Mouse (Mus musculus) liver, postnatal 0 days (tissue): ENCODE results near the gene Ppp1r14b. TPM values are rescaled to one million over a fixed set of nuclear protein-coding genes. Genes with fewer than 3 reads are reported as not detected.
"Not testable (repeated sequence)": the region's sequence is repeated elsewhere in the genome, so short reads cannot be mapped to it uniquely, and the experiment has no call there.

Experiments used
- ATAC-seq: fragments of 200-750 bp; cut with Nextera tagmentation; 2 replicates; pipeline ENCODE4 v1.8.0; 2017; ENCODE audit warnings: mild to moderate bottlenecking, moderate library complexity
- DNase-seq: peaks from one replicate; pipeline ENCODE4 v3.0.0-alpha.2; 2016
- H3K27ac ChIP-seq: fragments of 300-500 bp; sonication (generic); 2 replicates; pipeline ENCODE4 v1.5.1; 2014; ENCODE audit warnings: antibody characterized with exemption, moderate library complexity, mild to moderate bottlenecking, low read depth
- H3K27me3 ChIP-seq: fragments of 300-500 bp; sonication (generic); 2 replicates; pipeline ENCODE4 v1.6.1; 2014; ENCODE audit warnings: low read length, control low read depth, mixed read lengths; ENCODE audit not compliant: insufficient read depth
- H3K36me3 ChIP-seq: fragments of 300-500 bp; sonication (generic); replicated peaks from 2 replicates; pipeline ENCODE4 v1.6.1; 2014; ENCODE audit warnings: mild to moderate bottlenecking, control low read depth, low read length, moderate library complexity, mixed read lengths; ENCODE audit not compliant: insufficient read depth
- H3K4me1 ChIP-seq: fragments of 300-500 bp; sonication (generic); 2 replicates; pipeline ENCODE4 v1.6.1; 2014; ENCODE audit warnings: antibody characterized with exemption, mild to moderate bottlenecking, control low read depth; ENCODE audit not compliant: insufficient read depth
- H3K4me2 ChIP-seq: fragments of 300-500 bp; sonication (generic); 2 replicates; pipeline ENCODE4 v1.6.1; 2014; ENCODE audit warnings: low read depth, mild to moderate bottlenecking, low read length, moderate library complexity, mixed read lengths
- H3K4me3 ChIP-seq: fragments of 300-500 bp; sonication (generic); 2 replicates; pipeline ENCODE4 v1.5.1; 2014; ENCODE audit warnings: low read depth, low read length
- H3K9ac ChIP-seq: fragments of 300-500 bp; sonication (generic); replicated peaks from 2 replicates; pipeline ENCODE4 v1.6.1; 2014; ENCODE audit warnings: mild to moderate bottlenecking, moderate library complexity
- H3K9me3 ChIP-seq: fragments of 300-500 bp; sonication (generic); 2 replicates; pipeline ENCODE4 v1.6.1; 2016; ENCODE audit warnings: mild to moderate bottlenecking, control low read depth, low read length, mixed read lengths
- CTCF ChIP-seq: sonication (generic); IDR thresholded peaks from 2 replicates; pipeline ENCODE4 v1.5.1; 2016; ENCODE audit warnings: antibody characterized with exemption, low read depth
- EP300 ChIP-seq: IDR thresholded peaks from 2 replicates; pipeline ENCODE4 v1.6.1; 2016; ENCODE audit warnings: antibody characterized with exemption, low read depth, mild to moderate bottlenecking
- WGBS: fragments of 180-500 bp; shearing (Covaris S2); extraction: QIAGEN DNeasy Blood & Tissue Kit; methylation state at CpG from one replicate; pipeline ENCODE4 v1.1.7; 2014; ENCODE audit not compliant: insufficient replicate concordance; 5-methylcytosine and 5-hydroxymethylcytosine counted together
- polyA plus RNA-seq: library from polyadenylated mRNA; unstranded; fragments of >200 nt; fragmentation: Nextera tagmentation; extraction: Ambion mirVana; gene quantifications from 2 replicates; pipeline ENCODE4 v1.2.1, GENCODE M21; 2015

Gene Ppp1r14b
- polyA plus RNA-seq, 1 experiment from 2014 or later = 48.3 TPM

- TF ChIP-seq CTCF (no peak), EP300 (peak; percentile 70)
- 61% methylated on average over 10 of the region's 10 CpGs for WGBS
- peaks cover 18% of the 10 kb centered on the region; the same call in 1 of the 2 replicates for H3K36me3 ChIP-seq
- H3K27me3 ChIP-seq = no peaks in the 10 kb centered on the region
- H3K4me3 ChIP-seq = peak overlapping the region; percentile 77
- peak overlapping the region; percentile 75; the same call in 1 of the 2 replicates for H3K9ac ChIP-seq
- DNase-seq (no peak), ATAC-seq (peak; percentile 16; the same call in 1 of the 2 replicates)
- peaks cover 26% of the 10 kb centered on the region for H3K4me1 ChIP-seq
- peak overlapping the region; percentile 76; the same call in 1 of the 2 replicates for H3K27ac ChIP-seq
- H3K9me3 ChIP-seq = no peaks in the 10 kb centered on the region
- peak overlapping the region; percentile 98 for H3K4me2 ChIP-seq
These were observed 11.4 kb downstream of the Ppp1r14b start for GRCm38 (mm10) chr19:6985951-6986708.

- Histone ChIP-seq H3K36me3 (peaks cover 18% of the 10 kb centered on the region; the same call in 1 of the 2 replicates), H3K4me2 (peak within 1 kb of the TSS; percentile 98), H3K9me3 (no peaks in the 10 kb centered on the region), H3K9ac (peak within 1 kb of the TSS; percentile 75), H3K4me1 (peaks cover 28% of the 10 kb centered on the region), H3K4me3 (peak within 1 kb of the TSS; percentile 77), H3K27me3 (no peaks in the 10 kb centered on the region), H3K27ac (peak within 1 kb of the TSS; percentile 76)
- TF ChIP-seq CTCF = no peak
- TF ChIP-seq EP300 = no peak
- ATAC-seq (peak; percentile 43), DNase-seq (peak; percentile 71)
- 1% methylated on average over 50 of the region's 85 CpGs for WGBS
These were observed 12.5 kb downstream of the Ppp1r14b start, which contains the start of gene Vegfb for GRCm38 (mm10) chr19:6987061-6987903. Vegfb (minus strand) TSS chr19:6987651.

- peak overlapping the region; percentile 77 for H3K4me3 ChIP-seq
- H3K9ac ChIP-seq = peak overlapping the region; percentile 75
- peaks cover 16% of the 10 kb centered on the region; the same call in 1 of the 2 replicates for H3K36me3 ChIP-seq
- ATAC-seq = no peak
- DNase-seq = peak; percentile 24
- WGBS = 9% methylated on average over 8 of the region's 8 CpGs
- H3K4me2 ChIP-seq = peak overlapping the region; percentile 98
- peaks cover 31% of the 10 kb centered on the region for H3K4me1 ChIP-seq
- H3K27me3 ChIP-seq = no peaks in the 10 kb centered on the region
- peak overlapping the region; percentile 48; the same call in 1 of the 2 replicates for H3K27ac ChIP-seq
- TF ChIP-seq EP300 = no peak
- TF ChIP-seq CTCF = no peak
- H3K9me3 ChIP-seq = no peaks in the 10 kb centered on the region
These were observed 13.1 kb downstream of the Ppp1r14b start for GRCm38 (mm10) chr19:6987904-6988285.

GRCm38 (mm10) chr19:6989251-6989650 is 14.5 kb downstream of the Ppp1r14b start:
- Histone ChIP-seq H3K9ac (no peak overlapping the region), H3K27me3 (no peaks in the 10 kb centered on the region), H3K4me2 (no peak overlapping the region), H3K4me1 (peaks cover 36% of the 10 kb centered on the region), H3K27ac (no peak overlapping the region), H3K9me3 (no peaks in the 10 kb centered on the region), H3K36me3 (peaks cover 8% of the 10 kb centered on the region; the same call in 1 of the 2 replicates), H3K4me3 (no peak overlapping the region)
- DNase-seq (no peak), ATAC-seq (no peak)
- TF ChIP-seq CTCF (no peak), EP300 (no peak)
- 91% methylated on average over 8 of the region's 8 CpGs for WGBS

- Histone ChIP-seq H3K4me1 (peaks cover 46% of the 10 kb centered on the region), H3K36me3 (0 out of 2 replicates have a peak, but pooled peaks cover 2% of the 10 kb centered on the region)
- no peak for DNase-seq
These were observed 15.9 kb downstream of the Ppp1r14b start for GRCm38 (mm10) chr19:6990712-6991111.

GRCm38 (mm10) chr19:6991166-6991565 is 16.4 kb downstream of the Ppp1r14b start:
- H3K4me2 ChIP-seq, H3K36me3 ChIP-seq, H3K4me3 ChIP-seq, H3K9ac ChIP-seq, H3K9me3 ChIP-seq, ATAC-seq, DNase-seq, H3K27ac ChIP-seq, H3K27me3 ChIP-seq: not testable (repeated sequence)
- H3K4me1 ChIP-seq = peaks cover 43% of the 10 kb centered on the region
- WGBS = 81% methylated on average over 6 of the region's 6 CpGs

More at GRCm38 (mm10) chr19:6990712-6991111, 15.9 kb downstream of the Ppp1r14b start:
- Histone ChIP-seq H3K9ac (no peak overlapping the region), H3K27me3 (no peaks in the 10 kb centered on the region), H3K9me3 (no peaks in the 10 kb centered on the region), H3K27ac (no peak overlapping the region), H3K4me3 (no peak overlapping the region), H3K4me2 (no peak overlapping the region)
- TF ChIP-seq CTCF (no peak), EP300 (no peak)
- 81% methylated on average over 6 of the region's 6 CpGs for WGBS
- no peak for ATAC-seq
